Mouse (Mus musculus) frontal cortex, adult 2 months (tissue): ENCODE measurements around the gene Grin3b. TPM values are rescaled to one million over a fixed set of nuclear protein-coding genes. Genes with fewer than 3 reads are reported as not detected.

Experiments used
- DNase-seq, 2 experiments: peaks; one replicate each; pipeline ENCODE4 v3.0.0; 2022; ENCODE audit warnings: low spot score in 1 of 2; ENCODE audit errors: extremely low spot score in 1 of 2
- polyA plus RNA-seq: library from polyadenylated mRNA; depleted of rRNA; stranded (reverse); fragments of >200 nt; gene quantifications from 2 replicates; pipeline ENCODE4 v1.2.3, GENCODE M21; 2012

Gene Grin3b
- polyA plus RNA-seq, 1 experiment = 0.38 TPM

- DNase-seq = no peak
Observed at GRCm38 (mm10) chr10:80013609-80014008, 43.1 kb downstream of the Grin3b start.

DNA sequence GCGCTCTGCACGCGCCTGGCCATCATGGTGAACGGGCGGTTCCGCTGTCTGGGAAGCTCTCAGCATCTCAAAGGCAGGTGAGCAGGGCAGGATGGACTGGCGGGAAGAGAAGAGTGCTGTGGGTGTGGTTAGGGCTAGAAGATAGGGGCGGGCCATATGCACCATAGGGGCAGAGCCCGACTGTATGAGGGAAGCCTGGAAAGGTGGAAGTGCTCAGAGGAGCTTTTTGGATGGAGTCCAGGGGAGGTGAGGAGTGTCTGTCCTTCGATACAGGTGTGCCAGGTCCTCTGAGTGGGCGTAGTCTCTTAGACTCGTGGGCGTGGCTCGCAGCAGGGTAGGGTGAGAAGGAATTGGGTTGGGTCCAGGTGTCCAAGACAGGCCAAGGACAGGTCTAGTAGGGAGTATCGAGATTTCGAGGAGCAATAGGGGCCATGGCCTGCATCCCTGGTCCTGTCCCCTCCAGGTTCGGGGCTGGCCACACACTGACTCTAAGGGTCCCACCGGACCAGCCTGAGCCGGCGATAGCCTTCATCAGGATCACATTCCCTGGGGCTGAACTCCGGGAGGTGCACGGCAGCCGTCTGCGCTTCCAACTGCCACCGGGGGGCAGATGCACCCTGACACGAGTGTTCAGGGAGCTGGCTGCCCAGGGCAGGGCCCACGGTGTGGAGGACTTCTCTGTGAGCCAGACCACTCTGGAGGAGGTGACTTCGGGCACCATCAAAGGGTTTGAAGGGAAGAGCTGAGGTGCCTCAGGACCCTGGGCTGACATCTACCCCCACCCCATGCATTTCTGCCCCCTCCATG lies 44.2 kb downstream of the Grin3b start:
- no peak for DNase-seq

DNA sequence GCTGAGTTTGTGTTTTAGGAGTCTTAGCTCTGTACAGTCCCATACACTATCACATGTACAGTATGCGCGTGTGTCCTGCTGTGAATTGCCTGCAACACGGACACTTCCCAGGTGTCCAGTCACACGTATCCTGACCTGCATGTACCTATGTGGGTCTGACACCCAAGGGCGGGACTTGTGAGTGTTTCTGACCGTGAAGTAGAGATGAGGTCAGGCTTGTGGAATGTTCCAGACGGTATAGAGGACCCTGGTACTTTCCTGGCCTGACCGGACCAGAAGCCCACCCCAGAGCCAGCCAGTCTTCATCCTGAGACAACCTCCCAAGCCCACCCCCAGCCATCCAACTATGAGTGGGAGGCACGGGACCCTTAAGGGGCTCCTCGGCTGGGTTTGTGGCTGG lies 45.1 kb downstream of the Grin3b start:
- no peak for DNase-seq

- DNase-seq = peak in 1 of 2 experiments; percentile 29
Observed at GRCm38 (mm10) chr10:80016511-80016910, 46.0 kb downstream of the Grin3b start, which contains the start of gene Arhgap45. Gene Arhgap45 (plus strand): TSS chr10:80016653.

DNA sequence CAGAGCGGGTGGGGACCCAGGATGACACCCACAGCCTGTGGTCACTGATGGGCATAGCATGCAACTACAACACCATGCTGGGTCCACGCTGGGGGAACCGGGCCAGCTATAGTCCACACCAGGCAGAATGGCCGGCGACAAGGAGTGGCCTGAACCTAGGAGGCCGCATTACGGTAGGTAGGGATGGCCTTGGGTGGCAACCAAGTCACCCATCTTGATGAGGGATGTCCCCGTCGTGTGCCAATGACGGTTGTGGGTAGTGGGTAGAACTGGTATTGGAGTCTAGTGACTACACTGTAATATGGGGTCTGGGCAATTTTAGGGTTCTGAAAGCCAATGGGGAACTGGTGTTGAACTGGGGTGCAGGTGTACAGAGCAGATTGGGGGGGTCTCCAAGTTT lies 46.4 kb downstream of the Grin3b start:
- no peak for DNase-seq

DNA sequence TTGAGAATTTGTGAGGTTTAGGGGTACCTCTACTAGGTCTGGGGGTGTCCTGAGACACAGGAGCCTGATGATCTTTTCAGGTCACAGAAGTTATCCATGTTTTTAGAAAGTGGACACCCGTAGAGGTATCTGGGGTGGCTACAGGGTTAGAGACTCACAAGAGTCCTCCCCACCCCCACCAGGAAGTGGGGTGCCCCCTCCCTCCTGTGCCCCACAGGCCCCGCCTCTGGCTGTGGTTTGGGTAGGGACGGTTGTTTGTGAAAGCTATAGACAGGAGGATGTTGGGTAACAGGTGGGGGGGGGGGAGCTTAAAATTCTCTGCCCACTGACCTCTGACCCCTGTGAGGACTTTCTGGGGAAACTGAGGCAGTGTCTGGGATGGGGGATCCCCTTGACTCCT lies 46.8 kb downstream of the Grin3b start:
- no peak for DNase-seq

- DNase-seq = no peak
Observed at GRCm38 (mm10) chr10:80017771-80018170, 47.3 kb downstream of the Grin3b start.

DNA sequence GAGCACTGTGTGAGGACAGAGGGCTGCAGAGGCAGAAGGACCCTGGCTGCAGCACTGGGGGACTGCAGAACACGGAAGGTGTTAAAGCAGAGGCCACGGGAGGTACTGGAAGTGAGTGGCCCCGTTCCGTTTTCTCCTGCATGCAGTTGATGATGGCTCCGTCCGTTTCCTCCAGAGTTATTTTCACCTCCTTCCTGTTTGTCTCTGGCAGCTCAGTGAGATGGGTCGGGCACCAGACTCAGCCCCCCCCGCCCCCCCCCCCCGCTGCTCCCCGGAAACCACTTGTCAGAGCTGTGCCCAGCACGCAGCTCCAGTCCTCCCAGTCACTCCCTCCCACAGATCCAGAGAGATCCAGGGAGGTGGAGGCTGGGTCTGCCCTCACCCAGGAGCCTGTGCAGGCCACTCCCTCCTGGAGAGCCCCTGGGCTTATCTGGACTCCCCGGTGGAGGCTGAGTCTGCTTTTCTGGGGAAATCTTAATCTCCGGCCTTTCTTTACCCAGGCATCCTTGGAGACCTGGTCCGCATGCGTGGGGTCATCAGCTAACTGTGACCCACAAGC lies 48.3 kb downstream of the Grin3b start:
- no peak for DNase-seq

DNA sequence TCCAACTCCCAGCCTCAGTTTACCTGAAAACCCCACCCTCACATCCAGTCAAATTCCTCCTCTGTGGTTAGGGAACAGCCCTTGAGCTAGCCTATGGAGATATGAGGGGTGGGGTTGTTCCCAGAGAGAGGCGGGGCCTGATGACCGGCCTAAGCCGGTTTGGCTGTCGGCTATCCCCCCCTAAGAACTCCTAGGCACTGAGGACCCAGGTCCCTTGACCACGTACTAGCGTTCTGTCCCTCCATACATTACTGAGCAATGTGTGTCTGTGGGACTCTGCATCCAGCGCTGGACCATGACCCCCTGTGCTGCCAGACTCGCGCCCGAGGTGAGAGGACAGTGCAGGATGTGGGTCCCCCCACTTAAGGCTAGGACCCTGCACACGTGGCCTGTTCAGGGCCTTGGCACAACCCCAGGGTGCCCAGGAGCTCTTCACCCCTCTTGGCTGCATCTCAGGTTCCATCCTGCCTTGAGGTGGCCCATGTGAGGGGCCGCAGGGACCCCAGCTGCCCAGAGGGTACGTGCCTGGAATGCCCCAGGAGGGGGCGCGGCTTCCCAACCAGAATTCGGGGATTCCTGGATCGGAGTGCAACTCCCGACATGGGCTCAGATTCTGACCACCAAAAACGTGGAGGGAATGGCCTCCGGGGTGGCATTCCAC lies 49.1 kb downstream of the Grin3b start:
- DNase-seq = no peak

GRCm38 (mm10) chr10:80020191-80020590 lies 49.7 kb downstream of the Grin3b start:
- DNase-seq = no peak

DNA sequence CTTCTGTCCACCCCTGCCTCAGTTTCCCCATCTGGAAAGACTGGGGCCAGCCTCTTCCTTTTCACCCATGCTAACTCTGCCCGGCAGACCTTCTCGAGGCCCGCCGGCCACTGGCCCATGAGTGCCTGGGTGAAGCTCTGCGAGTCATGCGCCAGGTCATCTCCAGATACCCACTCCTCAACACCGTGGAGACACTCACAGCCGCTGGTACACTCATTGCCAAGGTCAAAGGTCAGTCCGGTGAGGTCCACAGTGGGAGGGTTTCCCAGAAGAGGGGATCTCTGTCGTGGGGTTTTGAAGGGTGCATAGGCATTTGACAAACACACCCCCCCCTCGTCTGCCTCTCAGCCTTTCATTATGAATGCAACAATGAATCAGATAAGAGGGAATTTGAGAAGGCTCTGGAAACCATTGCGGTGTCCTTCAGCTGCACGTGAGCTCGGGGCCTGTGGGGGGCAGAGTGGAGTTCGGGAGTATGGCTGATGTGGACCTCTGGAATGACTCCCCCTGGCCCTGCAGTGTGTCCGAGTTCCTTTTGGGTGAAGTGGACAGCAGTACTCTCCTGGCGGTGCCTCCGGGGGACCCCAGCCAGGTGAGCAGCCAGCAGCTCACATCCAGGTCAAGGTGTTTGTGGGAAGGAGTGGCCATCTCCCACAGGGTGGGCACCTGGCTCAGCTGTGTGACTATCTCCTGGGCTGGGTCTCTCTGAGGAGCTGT lies 50.2 kb downstream of the Grin3b start:
- DNase-seq = no peak

GRCm38 (mm10) chr10:80021320-80021641 lies 50.8 kb downstream of the Grin3b start:
- DNase-seq = no peak

DNA sequence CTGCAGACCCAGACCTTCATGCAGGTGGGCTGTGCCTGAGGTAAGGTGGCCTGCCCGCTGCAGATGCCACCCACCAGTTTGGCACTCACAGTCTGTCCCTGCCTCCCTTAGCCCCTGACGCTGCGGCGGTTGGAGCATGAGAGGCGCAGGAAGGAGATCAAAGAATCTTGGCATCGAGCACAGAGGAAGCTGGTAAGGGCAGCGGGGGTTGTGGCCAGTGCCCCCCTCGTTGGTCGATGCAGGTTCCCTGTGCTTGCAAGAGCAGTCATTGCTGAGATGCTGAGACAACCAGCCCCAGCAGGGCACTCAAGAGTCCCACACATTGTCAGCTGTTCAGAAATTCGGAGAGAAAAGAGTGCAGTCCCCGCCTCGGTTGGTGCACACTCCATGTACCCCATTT lies 51.6 kb downstream of the Grin3b start:
- no peak for DNase-seq

DNA sequence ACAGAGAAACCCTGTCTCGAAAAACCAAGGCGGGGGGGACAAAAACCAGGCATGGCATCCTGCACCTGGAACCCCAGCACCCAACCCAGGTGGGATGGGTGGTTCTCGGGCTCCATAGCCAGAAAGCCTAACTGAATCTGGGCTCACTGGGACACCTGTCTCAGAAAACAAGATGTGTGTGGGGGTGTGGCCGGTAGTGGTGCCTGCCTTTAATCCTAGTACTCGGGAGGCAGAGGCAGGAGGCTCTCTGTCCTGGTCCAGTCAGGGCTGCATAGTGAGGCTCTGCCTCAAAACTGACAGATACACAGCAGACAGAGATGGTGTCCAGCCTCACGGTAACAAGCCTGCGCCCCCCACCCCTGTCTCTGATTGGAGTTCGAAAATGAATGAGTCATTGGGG lies 52.3 kb downstream of the Grin3b start:
- no peak for DNase-seq

DNA sequence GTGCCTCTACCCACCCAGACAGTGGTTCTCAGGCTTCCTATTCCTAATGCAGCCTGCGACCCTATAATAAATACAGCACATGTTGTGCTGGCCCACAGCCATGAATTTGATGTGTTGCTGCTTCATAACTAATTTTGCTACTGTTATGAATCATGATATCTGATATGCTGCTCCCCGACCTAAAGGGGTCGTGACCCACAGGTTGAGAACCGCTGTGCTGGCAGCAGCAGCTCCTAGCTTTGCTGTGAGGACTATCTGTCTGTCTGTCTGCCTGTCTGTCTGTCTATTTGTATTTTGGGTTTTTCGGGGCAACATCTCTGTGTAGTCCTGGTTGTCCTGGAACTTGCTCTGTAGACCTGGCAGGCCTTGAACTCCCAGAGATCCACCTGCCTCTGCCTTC lies 53.2 kb downstream of the Grin3b start:
- DNase-seq = no peak

DNA sequence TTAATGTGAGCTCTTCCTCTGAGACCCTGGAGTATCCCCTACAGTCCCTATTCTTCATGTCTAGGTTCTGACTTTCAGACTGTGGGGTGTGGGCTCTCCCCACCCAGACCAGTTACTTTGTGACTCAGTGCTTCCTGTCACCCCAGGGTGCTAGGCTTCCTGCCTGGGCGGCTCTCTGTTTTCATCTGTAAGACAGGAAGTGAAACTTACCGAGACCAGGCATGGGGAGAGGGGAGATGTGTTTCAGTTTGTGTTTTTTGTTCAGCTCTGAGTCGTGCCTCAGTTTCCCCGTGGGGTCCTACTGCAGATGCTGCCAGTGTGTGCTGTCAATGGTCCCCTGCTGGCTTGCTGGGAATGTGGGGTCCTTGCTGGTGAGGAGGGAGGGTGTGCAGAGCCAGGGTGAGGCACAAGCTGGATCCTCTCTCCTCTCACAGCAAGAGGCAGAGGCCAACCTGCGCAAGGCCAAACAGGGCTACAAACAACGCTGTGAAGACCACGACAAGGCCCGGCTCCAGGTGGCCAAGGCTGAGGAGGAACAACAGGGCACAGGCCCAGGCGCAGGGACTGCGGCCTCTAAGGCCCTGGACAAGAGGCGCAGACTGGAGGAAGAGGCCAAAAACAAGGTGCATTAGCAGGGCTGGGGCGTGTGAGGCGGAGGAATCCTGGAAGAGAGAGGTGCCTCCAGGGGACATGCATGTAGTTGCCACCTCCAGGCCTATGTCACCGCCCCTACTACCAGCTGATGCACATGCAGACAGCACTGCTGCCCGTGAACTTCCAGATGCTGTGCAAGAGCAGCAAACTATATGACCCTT lies 53.9 kb downstream of the Grin3b start:
- no peak for DNase-seq

GRCm38 (mm10) chr10:80025044-80025347 lies 54.5 kb downstream of the Grin3b start:
- DNase-seq = no peak

GRCm38 (mm10) chr10:80025463-80025862 lies 54.9 kb downstream of the Grin3b start:
- no peak for DNase-seq

GRCm38 (mm10) chr10:80025889-80026288 lies 55.4 kb downstream of the Grin3b start:
- no peak for DNase-seq
